Mouse (Mus musculus) embryonic facial prominence, embryonic 11.5 days (tissue): ENCODE measurements around the gene Skil. TPM values are rescaled to one million over a fixed set of nuclear protein-coding genes. Genes with fewer than 3 reads are reported as not detected.

Experiments
- ATAC-seq: fragments of 200-750 bp; cut with Nextera tagmentation; replicated peaks from 2 replicates; pipeline ENCODE4 v1.8.0; 2017; ENCODE audit warnings: low read depth; ENCODE audit not compliant: insufficient number of reproducible peaks, low FRiP score, low TSS enrichment
- DNase-seq: peaks from one replicate; pipeline ENCODE4 v3.0.0-alpha.2; 2015; ENCODE audit warnings: low spot score
- H3K27ac ChIP-seq: fragments of 300-500 bp; sonication (generic); replicated peaks from 2 replicates; pipeline ENCODE4 v1.5.1; 2014; ENCODE audit warnings: mild to moderate bottlenecking, low read depth, low read length, control low read depth
- H3K27me3 ChIP-seq: fragments of 300-500 bp; sonication (generic); 2 replicates; pipeline ENCODE4 v1.6.1; 2014; ENCODE audit warnings: mild to moderate bottlenecking, low read length, moderate library complexity, mixed read lengths; ENCODE audit not compliant: control insufficient read depth, insufficient read depth
- H3K36me3 ChIP-seq: fragments of 300-500 bp; sonication (generic); replicated peaks from 2 replicates; pipeline ENCODE4 v1.6.1; 2014; ENCODE audit warnings: low read depth, mild to moderate bottlenecking, low read length, moderate library complexity, mixed read lengths; ENCODE audit not compliant: control insufficient read depth, insufficient read depth
- H3K4me1 ChIP-seq: fragments of 300-500 bp; sonication (generic); 2 replicates; pipeline ENCODE4 v1.6.1; 2014; ENCODE audit warnings: low read length, mixed read lengths; ENCODE audit not compliant: control insufficient read depth, insufficient read depth
- H3K4me2 ChIP-seq: fragments of 300-500 bp; sonication (generic); 2 replicates; pipeline ENCODE4 v1.6.1; 2014; ENCODE audit warnings: low read depth, mild to moderate bottlenecking, control low read depth, low read length, moderate library complexity
- H3K4me3 ChIP-seq: fragments of 300-500 bp; sonication (generic); 2 replicates; pipeline ENCODE4 v1.5.1; 2014; ENCODE audit warnings: low read depth, low read length, control low read depth
- H3K9ac ChIP-seq: fragments of 300-500 bp; sonication (generic); replicated peaks from 2 replicates; pipeline ENCODE4 v1.6.1; 2014; ENCODE audit warnings: mild to moderate bottlenecking, control low read depth, low read length
- H3K9me3 ChIP-seq: fragments of 300-500 bp; sonication (generic); replicated peaks from 2 replicates; pipeline ENCODE4 v1.6.1; 2016; ENCODE audit warnings: mild to moderate bottlenecking, low read length, inconsistent platforms, mixed read lengths; ENCODE audit not compliant: control insufficient read depth
- WGBS: fragments of 180-500 bp; shearing (Covaris S2); extraction: QIAGEN DNeasy Blood & Tissue Kit; methylation state at CpG from one replicate; pipeline ENCODE4 v1.1.7; 2014; 5-methylcytosine and 5-hydroxymethylcytosine counted together
- polyA plus RNA-seq: library from polyadenylated mRNA; unstranded; fragments of >200 nt; fragmentation: Nextera tagmentation; extraction: Ambion mirVana; gene quantifications from 2 replicates; pipeline ENCODE4 v1.2.1, GENCODE M21; 2014

Skil gene
- polyA plus RNA-seq, 1 experiment from 2014 or later: 37.7 TPM

- ATAC-seq: no peak
- no peak overlapping the region for H3K4me3 ChIP-seq
- no peaks in the 10 kb centered on the region for H3K36me3 ChIP-seq
- no peaks in the 10 kb centered on the region for H3K9me3 ChIP-seq
- H3K27me3 ChIP-seq: no peaks in the 10 kb centered on the region
- WGBS: 81% methylated on average over 6 of the region's 6 CpGs
- no peak overlapping the region for H3K27ac ChIP-seq
- H3K4me1 ChIP-seq: no peaks in the 10 kb centered on the region; the same call in 1 of the 2 replicates
- H3K4me2 ChIP-seq: no peak overlapping the region
- H3K9ac ChIP-seq: no peak overlapping the region
- no peak for DNase-seq
Observed at GRCm38 (mm10) chr3:31077068-31077703, 17.7 kb upstream of the Skil start.

GRCm38 (mm10) chr3:31079450-31079849 lies 15.4 kb upstream of the Skil start:
- H3K36me3 ChIP-seq: no peaks in the 10 kb centered on the region
- DNase-seq: no peak
- no peak overlapping the region for H3K4me3 ChIP-seq
- 80% methylated on average over 10 of the region's 10 CpGs for WGBS
- H3K4me2 ChIP-seq: no peak overlapping the region
- no peaks in the 10 kb centered on the region for H3K9me3 ChIP-seq
- no peak for ATAC-seq
- H3K27me3 ChIP-seq: no peaks in the 10 kb centered on the region
- no peaks in the 10 kb centered on the region; the same call in 1 of the 2 replicates for H3K4me1 ChIP-seq
- H3K27ac ChIP-seq: no peak overlapping the region
- no peak overlapping the region for H3K9ac ChIP-seq

GRCm38 (mm10) chr3:31080791-31081502 lies 13.9 kb upstream of the Skil start:
- no peak for ATAC-seq
- Histone ChIP-seq H3K27ac (no peak overlapping the region), H3K4me3 (no peak overlapping the region), H3K36me3 (no peaks in the 10 kb centered on the region), H3K4me1 (no peaks in the 10 kb centered on the region; the same call in 1 of the 2 replicates), H3K4me2 (no peak overlapping the region), H3K9ac (no peak overlapping the region), H3K27me3 (no peaks in the 10 kb centered on the region), H3K9me3 (no peaks in the 10 kb centered on the region)
- no peak for DNase-seq
- 89% methylated on average over 10 of the region's 10 CpGs for WGBS

- DNase-seq: no peak
- no peak for ATAC-seq
- H3K27me3 ChIP-seq: no peaks in the 10 kb centered on the region
- H3K27ac ChIP-seq: no peak overlapping the region
- H3K36me3 ChIP-seq: no peaks in the 10 kb centered on the region
- no peak overlapping the region for H3K9ac ChIP-seq
- WGBS: 91% methylated on average over 11 of the region's 13 CpGs
- H3K4me2 ChIP-seq: no peak overlapping the region
- no peak overlapping the region for H3K4me3 ChIP-seq
- no peaks in the 10 kb centered on the region for H3K9me3 ChIP-seq
- no peaks in the 10 kb centered on the region for H3K4me1 ChIP-seq
Observed at GRCm38 (mm10) chr3:31082838-31083506, 11.9 kb upstream of the Skil start.

GRCm38 (mm10) chr3:31083507-31084245 lies 11.2 kb upstream of the Skil start:
- ATAC-seq (no peak), DNase-seq (peak; percentile 19)
- Histone ChIP-seq H3K27me3 (no peaks in the 10 kb centered on the region), H3K9ac (no peak overlapping the region; the same call in 1 of the 2 replicates), H3K4me1 (no peaks in the 10 kb centered on the region), H3K27ac (no peak overlapping the region), H3K9me3 (no peaks in the 10 kb centered on the region), H3K36me3 (no peaks in the 10 kb centered on the region), H3K4me3 (no peak overlapping the region), H3K4me2 (no peak overlapping the region)
- WGBS: 55% methylated on average over 12 of the region's 12 CpGs

GRCm38 (mm10) chr3:31085000-31085399 lies 9.9 kb upstream of the Skil start:
- Histone ChIP-seq H3K36me3 (no peaks in the 10 kb centered on the region), H3K9me3 (no peaks in the 10 kb centered on the region), H3K27me3 (no peaks in the 10 kb centered on the region), H3K4me1 (no peaks in the 10 kb centered on the region), H3K9ac (no peak overlapping the region), H3K27ac (no peak overlapping the region), H3K4me3 (no peak overlapping the region), H3K4me2 (no peak overlapping the region)
- 90% methylated on average over 3 of the region's 3 CpGs for WGBS
- ATAC-seq: no peak
- DNase-seq: no peak

- Histone ChIP-seq H3K4me1 (no peaks in the 10 kb centered on the region), H3K9me3 (no peaks in the 10 kb centered on the region), H3K4me3 (no peak overlapping the region), H3K36me3 (no peaks in the 10 kb centered on the region), H3K27me3 (no peaks in the 10 kb centered on the region), H3K27ac (no peak overlapping the region), H3K4me2 (no peak overlapping the region), H3K9ac (no peak overlapping the region)
- no peak for DNase-seq
- no peak for ATAC-seq
- 32% methylated on average over 10 of the region's 10 CpGs for WGBS
Observed at GRCm38 (mm10) chr3:31088789-31089775, 5.8 kb upstream of the Skil start.
